Mouse (Mus musculus) midbrain, embryonic 14.5 days (tissue): ENCODE measurements around the gene Selenow. TPM values are rescaled to one million over a fixed set of nuclear protein-coding genes. Genes with fewer than 3 reads are reported as not detected.

Experiments
- ATAC-seq: fragments of 200-750 bp; cut with Nextera tagmentation; 2 replicates; pipeline ENCODE4 v1.8.0; 2017; ENCODE audit warnings: moderate number of reproducible peaks, moderate library complexity; ENCODE audit not compliant: low FRiP score, low TSS enrichment
- DNase-seq: peaks from one replicate; pipeline ENCODE4 v3.0.0-alpha.2; 2015
- H3K27ac ChIP-seq: fragments of 300-500 bp; sonication (generic); replicated peaks from 2 replicates; pipeline ENCODE4 v1.5.1; 2014; ENCODE audit warnings: mild to moderate bottlenecking, low read depth, low read length, moderate library complexity
- H3K27me3 ChIP-seq: fragments of 300-500 bp; sonication (generic); 2 replicates; pipeline ENCODE4 v1.6.1; 2014; ENCODE audit warnings: low read length, control low read depth, mixed read lengths; ENCODE audit not compliant: control insufficient read depth, insufficient read depth
- H3K36me3 ChIP-seq: fragments of 300-500 bp; sonication (generic); 2 replicates; pipeline ENCODE4 v1.6.1; 2014; ENCODE audit warnings: low read length, control low read depth; ENCODE audit not compliant: control insufficient read depth, insufficient read depth
- H3K4me1 ChIP-seq: fragments of 300-500 bp; sonication (generic); 2 replicates; pipeline ENCODE4 v1.6.1; 2014; ENCODE audit warnings: mild to moderate bottlenecking, antibody characterized with exemption, low read length, control low read depth; ENCODE audit not compliant: control insufficient read depth, insufficient read depth
- H3K4me2 ChIP-seq: fragments of 300-500 bp; sonication (generic); 2 replicates; pipeline ENCODE4 v1.6.1; 2014; ENCODE audit warnings: mild to moderate bottlenecking, low read length, moderate library complexity
- H3K4me3 ChIP-seq: fragments of 300-500 bp; sonication (generic); replicated peaks from 2 replicates; pipeline ENCODE4 v1.5.1; 2014; ENCODE audit warnings: low read depth, low read length
- H3K9ac ChIP-seq: fragments of 300-500 bp; sonication (generic); replicated peaks from 2 replicates; pipeline ENCODE4 v1.6.1; 2014; ENCODE audit warnings: mild to moderate bottlenecking, low read length, moderate library complexity
- H3K9me3 ChIP-seq: fragments of 300-500 bp; sonication (generic); 2 replicates; pipeline ENCODE4 v1.6.1; 2016; ENCODE audit warnings: low read length, control low read depth, mixed read lengths; ENCODE audit not compliant: control insufficient read depth
- WGBS: fragments of 180-500 bp; shearing (Covaris S2); extraction: QIAGEN DNeasy Blood & Tissue Kit; methylation state at CpG from one replicate; pipeline ENCODE4 v1.1.7; 2014; 5-methylcytosine and 5-hydroxymethylcytosine counted together
- polyA plus RNA-seq: library from polyadenylated mRNA; unstranded; fragments of >200 nt; fragmentation: Nextera tagmentation; extraction: Ambion mirVana; gene quantifications from 2 replicates; pipeline ENCODE4 v1.2.1, GENCODE M21; 2014

The Selenow gene
- polyA plus RNA-seq, 1 experiment from 2014 or later = 1,539 TPM

- no peak overlapping the region for H3K4me2 ChIP-seq
- H3K27me3 ChIP-seq = no peaks in the 10 kb centered on the region
- DNase-seq = no peak
- no peaks in the 10 kb centered on the region for H3K9me3 ChIP-seq
- no peak overlapping the region for H3K27ac ChIP-seq
- WGBS = 60% methylated on average over 4 of the region's 4 CpGs
- no peak for ATAC-seq
- H3K36me3 ChIP-seq = no peaks in the 10 kb centered on the region
- no peaks in the 10 kb centered on the region for H3K4me1 ChIP-seq
- no peak overlapping the region for H3K9ac ChIP-seq
- H3K4me3 ChIP-seq = no peak overlapping the region
Measured at GRCm38 (mm10) chr7:15961239-15961638, 39.0 kb upstream of the Selenow start.

- WGBS = 33% methylated on average over 4 of the region's 4 CpGs
- Histone ChIP-seq H3K4me1 (no peaks in the 10 kb centered on the region), H3K27me3 (no peaks in the 10 kb centered on the region), H3K4me3 (no peak overlapping the region), H3K36me3 (no peaks in the 10 kb centered on the region), H3K27ac (no peak overlapping the region), H3K4me2 (no peak overlapping the region), H3K9me3 (no peaks in the 10 kb centered on the region), H3K9ac (no peak overlapping the region)
- DNase-seq (no peak), ATAC-seq (no peak)
Measured at GRCm38 (mm10) chr7:15960691-15961090, 38.5 kb upstream of the Selenow start.

GRCm38 (mm10) chr7:15956143-15956542, 33.9 kb upstream of the Selenow start:
- DNase-seq = no peak
- Histone ChIP-seq H3K4me1 (peaks cover 2% of the 10 kb centered on the region; the same call in 1 of the 2 replicates), H3K36me3 (no peaks in the 10 kb centered on the region), H3K4me2 (no peak overlapping the region), H3K9me3 (no peaks in the 10 kb centered on the region), H3K27me3 (no peaks in the 10 kb centered on the region), H3K4me3 (no peak overlapping the region), H3K9ac (no peak overlapping the region), H3K27ac (no peak overlapping the region)
- no peak for ATAC-seq
- WGBS = 86% methylated on average over 5 of the region's 5 CpGs

GRCm38 (mm10) chr7:15955509-15955908, 33.3 kb upstream of the Selenow start:
- H3K4me3 ChIP-seq = peak overlapping the region; percentile 13; the same call in 1 of the 2 replicates
- no peaks in the 10 kb centered on the region for H3K27me3 ChIP-seq
- 23% methylated on average over 7 of the region's 7 CpGs for whole genome bisulfite sequencing
- ATAC-seq = no peak
- no peak overlapping the region for H3K27ac ChIP-seq
- H3K36me3 ChIP-seq = no peaks in the 10 kb centered on the region
- H3K4me2 ChIP-seq = peak overlapping the region; percentile 42
- no peaks in the 10 kb centered on the region for H3K9me3 ChIP-seq
- no peak for DNase-seq
- peaks cover 2% of the 10 kb centered on the region; the same call in 1 of the 2 replicates for H3K4me1 ChIP-seq
- no peak overlapping the region; the same call in 1 of the 2 replicates for H3K9ac ChIP-seq

- Histone ChIP-seq H3K27me3 (no peaks in the 10 kb centered on the region), H3K4me3 (peak overlapping the region; percentile 13; the same call in 1 of the 2 replicates), H3K4me1 (peaks cover 2% of the 10 kb centered on the region; the same call in 1 of the 2 replicates), H3K9me3 (no peaks in the 10 kb centered on the region), H3K4me2 (peak overlapping the region; percentile 42), H3K36me3 (no peaks in the 10 kb centered on the region), H3K27ac (no peak overlapping the region), H3K9ac (no peak overlapping the region; the same call in 1 of the 2 replicates)
- WGBS = 7% methylated on average over 21 of the region's 21 CpGs
- peak; percentile 33 for DNase-seq
- ATAC-seq = 0 out of 2 replicates have a peak, but pooled peaks have one; percentile 46
Measured at GRCm38 (mm10) chr7:15954978-15955443, 32.8 kb upstream of the Selenow start.

- ATAC-seq (no peak), DNase-seq (no peak)
- H3K9ac ChIP-seq = no peak overlapping the region
- H3K27ac ChIP-seq = no peak overlapping the region
- H3K4me1 ChIP-seq = peaks cover 2% of the 10 kb centered on the region; the same call in 1 of the 2 replicates
- H3K4me2 ChIP-seq = no peak overlapping the region
- no peaks in the 10 kb centered on the region for H3K36me3 ChIP-seq
- no peaks in the 10 kb centered on the region for H3K9me3 ChIP-seq
- WGBS = 90% methylated on average over 7 of the region's 7 CpGs
- H3K27me3 ChIP-seq = no peaks in the 10 kb centered on the region
- no peak overlapping the region for H3K4me3 ChIP-seq
Measured at GRCm38 (mm10) chr7:15954436-15954835, 32.2 kb upstream of the Selenow start.

GRCm38 (mm10) chr7:15953307-15954074, 31.3 kb upstream of the Selenow start:
- no peak for ATAC-seq
- H3K4me1 ChIP-seq = peaks cover 2% of the 10 kb centered on the region; the same call in 1 of the 2 replicates
- no peak overlapping the region for H3K4me3 ChIP-seq
- no peaks in the 10 kb centered on the region for H3K9me3 ChIP-seq
- no peak overlapping the region for H3K4me2 ChIP-seq
- WGBS = 93% methylated on average over 13 of the region's 13 CpGs
- no peak overlapping the region for H3K9ac ChIP-seq
- H3K27me3 ChIP-seq = no peaks in the 10 kb centered on the region
- no peak for DNase-seq
- no peak overlapping the region for H3K27ac ChIP-seq
- no peaks in the 10 kb centered on the region for H3K36me3 ChIP-seq

- H3K9ac ChIP-seq = no peak overlapping the region
- H3K36me3 ChIP-seq = no peaks in the 10 kb centered on the region
- DNase-seq (no peak), ATAC-seq (no peak)
- no peaks in the 10 kb centered on the region for H3K27me3 ChIP-seq
- no peak overlapping the region for H3K4me2 ChIP-seq
- H3K9me3 ChIP-seq = no peaks in the 10 kb centered on the region
- no peak overlapping the region for H3K4me3 ChIP-seq
- 73% methylated on average over 3 of the region's 3 CpGs for WGBS
- H3K27ac ChIP-seq = no peak overlapping the region
- H3K4me1 ChIP-seq = peaks cover 2% of the 10 kb centered on the region; the same call in 1 of the 2 replicates
Measured at GRCm38 (mm10) chr7:15952416-15952815, 30.2 kb upstream of the Selenow start.

- Histone ChIP-seq H3K9ac (no peak overlapping the region), H3K9me3 (no peaks in the 10 kb centered on the region), H3K27me3 (no peaks in the 10 kb centered on the region), H3K27ac (no peak overlapping the region), H3K4me2 (no peak overlapping the region), H3K4me1 (peaks cover 2% of the 10 kb centered on the region), H3K36me3 (no peaks in the 10 kb centered on the region), H3K4me3 (no peak overlapping the region)
- DNase-seq (no peak), ATAC-seq (no peak)
- 87% methylated on average over 15 of the region's 15 CpGs for WGBS
Measured at GRCm38 (mm10) chr7:15950008-15950407, 27.8 kb upstream of the Selenow start.
